Comparison of ENCODE assay signal across 8 mouse cellular contexts in the genomic region with DNA sequence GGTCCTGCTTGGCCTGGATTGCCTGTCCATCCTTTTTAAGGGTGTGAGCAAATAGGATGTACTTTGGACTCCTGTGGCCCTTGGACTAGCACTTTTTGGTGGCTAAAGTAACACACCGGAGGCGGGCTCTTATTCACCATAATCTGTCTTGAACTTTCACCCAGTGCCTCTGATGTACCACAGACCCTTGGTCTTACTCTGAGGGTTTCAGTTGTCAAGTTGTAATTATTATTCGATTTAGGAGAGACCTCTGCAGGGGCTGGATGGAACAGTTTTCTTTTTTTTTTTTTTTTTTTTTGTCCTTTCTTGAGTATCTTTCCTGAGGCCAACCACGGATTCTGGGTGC. TPM values are rescaled to one million over a fixed set of nuclear protein-coding genes. Genes with fewer than 3 reads are reported as not detected.
A peak's percentile ranks its signal among the peaks of the same experiment; 100 is the strongest.
DNase-seq lines count a peak whose midpoint lies in the region; ATAC-seq and TF ChIP-seq lines count a peak whose summit lies in the region.

No protein-coding gene starts in this region.

- no peaks in the 10 kb centered on the region for H3K36me3 ChIP-seq in spleen, adult 2 months (ENCODE audit: control insufficient read depth, insufficient read depth, low read length)
- peaks cover 3% of the 10 kb centered on the region; the same call in 1 of the 2 replicates for H3K36me3 ChIP-seq in forebrain, embryonic 13.5 days (ENCODE audit: poor library complexity, severe bottlenecking)
- peaks cover 27% of the 10 kb centered on the region for H3K36me3 ChIP-seq in limb, embryonic 10.5 days
- no peaks in the 10 kb centered on the region for H3K36me3 ChIP-seq in neural tube, embryonic 14.5 days (ENCODE audit: control insufficient read depth, insufficient read depth, low read length)

- no peak for ATAC-seq in forebrain, embryonic 13.5 days
- no peak for ATAC-seq in neural tube, embryonic 14.5 days (ENCODE audit: low read depth)
- no peak; the same call in 1 of the 2 replicates for ATAC-seq in erythroid progenitor cell, adult 5-6 weeks (replicated peaks; ENCODE audit: low FRiP score, poor library complexity, severe bottlenecking)

- no peak for DNase-seq in spleen, adult 2 months (ENCODE audit: low read depth in 1 of 2, low spot score in 2 of 2)
- DNase-seq in spleen, postnatal 10 days (ENCODE audit: low spot score in 2 of 2): no peak
- no peak for DNase-seq in limb, embryonic 10.5 days (ENCODE audit: low spot score)
- no peak for DNase-seq in layer of hippocampus, postnatal 14 days (ENCODE audit: low spot score in 2 of 2)
- no peak for DNase-seq in retina, postnatal 1 day

- no peak for TF ChIP-seq POLR2A in spleen, adult 2 months (IDR thresholded peaks at IDR 0.05; ENCODE audit: low read depth, low read length)

- peak overlapping the region; percentile 65 for H3K4me2 ChIP-seq in forebrain, embryonic 13.5 days
- peak overlapping the region; percentile 74 for H3K4me2 ChIP-seq in neural tube, embryonic 14.5 days (ENCODE audit: low read depth, low read length)

- peak overlapping the region; percentile 81 for H3K9ac ChIP-seq in forebrain, embryonic 13.5 days
- peak overlapping the region; percentile 66 for H3K9ac ChIP-seq in neural tube, embryonic 14.5 days (replicated peaks; ENCODE audit: low read depth, low read length)

- no peak overlapping the region for H3K27ac ChIP-seq in spleen, adult 2 months (ENCODE audit: insufficient read depth, low read length)
- peak overlapping the region; percentile 57; the same call in 1 of the 2 replicates for H3K27ac ChIP-seq in forebrain, embryonic 13.5 days
- H3K27ac ChIP-seq in limb, embryonic 10.5 days: peak overlapping the region; percentile 96
- peak overlapping the region; percentile 78; the same call in 1 of the 2 replicates for H3K27ac ChIP-seq in neural tube, embryonic 14.5 days (ENCODE audit: low read depth, low read length)

- 6% methylated on average over 4 of the region's 4 CpGs for WGBS in spleen, adult 2 months
- WGBS in forebrain, embryonic 13.5 days: 27% methylated on average over 4 of the region's 4 CpGs
- WGBS in limb, embryonic 10.5 days: 40% methylated on average over 4 of the region's 4 CpGs
- 45% methylated on average over 4 of the region's 4 CpGs for WGBS in neural tube, embryonic 14.5 days

- no peaks in the 10 kb centered on the region for H3K9me3 ChIP-seq in forebrain, embryonic 13.5 days (replicated peaks)
- no peaks in the 10 kb centered on the region for H3K9me3 ChIP-seq in limb, embryonic 10.5 days (replicated peaks)
- H3K9me3 ChIP-seq in neural tube, embryonic 14.5 days (ENCODE audit: control insufficient read depth, low read length): no peaks in the 10 kb centered on the region

- H3K27me3 ChIP-seq in spleen, adult 2 months (ENCODE audit: control insufficient read depth, insufficient read depth, low read length): no peaks in the 10 kb centered on the region
- H3K27me3 ChIP-seq in forebrain, embryonic 13.5 days: no peaks in the 10 kb centered on the region
- no peaks in the 10 kb centered on the region for H3K27me3 ChIP-seq in limb, embryonic 10.5 days (ENCODE audit: low read depth, poor library complexity, severe bottlenecking)
- no peaks in the 10 kb centered on the region for H3K27me3 ChIP-seq in neural tube, embryonic 14.5 days (ENCODE audit: control insufficient read depth, insufficient read depth, low read length)

- no peak for TF ChIP-seq CTCF in spleen, adult 2 months (IDR thresholded peaks at IDR 0.05; ENCODE audit: extremely low read depth, insufficient read depth, insufficient read length, insufficient replicate concordance)

- no peaks in the 10 kb centered on the region for H3K4me1 ChIP-seq in spleen, adult 2 months (ENCODE audit: control insufficient read depth, insufficient read depth, insufficient read length)
- H3K4me1 ChIP-seq in forebrain, embryonic 13.5 days: peaks cover 10% of the 10 kb centered on the region
- peaks cover 13% of the 10 kb centered on the region for H3K4me1 ChIP-seq in limb, embryonic 10.5 days
- peaks cover 9% of the 10 kb centered on the region for H3K4me1 ChIP-seq in neural tube, embryonic 14.5 days (ENCODE audit: control insufficient read depth, insufficient read depth, low read length)

- H3K4me3 ChIP-seq in spleen, adult 2 months (ENCODE audit: extremely low read depth, insufficient read depth, insufficient read length): peak overlapping the region; percentile 85
- peak overlapping the region; percentile 68 for H3K4me3 ChIP-seq in forebrain, embryonic 13.5 days
- peak overlapping the region; percentile 76 for H3K4me3 ChIP-seq in limb, embryonic 10.5 days
- peak overlapping the region; percentile 64 for H3K4me3 ChIP-seq in neural tube, embryonic 14.5 days (ENCODE audit: low read depth, low read length)

RNA-seq across cellular contexts. Expression of a gene that starts 20.2 kb away (rescaled TPM):
- polyA plus RNA-seq in spleen, adult 2 months (2012; rRNA removed): 13.5 and 14.9 TPM in 2 replicates
- polyA plus RNA-seq in forebrain, embryonic 13.5 days (2015; fragmentation: Nextera tagmentation; extraction: Ambion mirVana): 38.9 and 41.2 TPM in 2 replicates
- polyA plus RNA-seq in limb, embryonic 10.5 days (2016; fragmentation: Nextera tagmentation; extraction: Ambion mirVana): 43.6 and 44.1 TPM in 2 replicates
- 47.4 and 52.8 TPM in 2 replicates for polyA plus RNA-seq in neural tube, embryonic 14.5 days (2014; fragmentation: Nextera tagmentation; extraction: Ambion mirVana)
- 8.8 and 15.1 TPM in 2 replicates for total RNA-seq in erythroid progenitor cell, adult 5-6 weeks (2015; ENCODE audit: low replicate concordance)
- total RNA-seq in erythroid progenitor cell, adult 5-6 weeks (2017; ENCODE audit: low replicate concordance): 3.5 and 8.9 TPM in 2 replicates
- 10 to 100 TPM; 72.0 to 78.2 TPM for total RNA-seq in layer of hippocampus, postnatal 14 days (2021)

RNA-seq across cellular contexts. Expression of a gene that starts 32.3 kb away (rescaled TPM):
- polyA plus RNA-seq in spleen, adult 2 months (2012; rRNA removed): 2.7 and 3.9 TPM in 2 replicates
- polyA plus RNA-seq in forebrain, embryonic 13.5 days (2015; fragmentation: Nextera tagmentation; extraction: Ambion mirVana): 1,305 and 1,381 TPM in 2 replicates
- polyA plus RNA-seq in limb, embryonic 10.5 days (2016; fragmentation: Nextera tagmentation; extraction: Ambion mirVana): 6.9 and 7.9 TPM in 2 replicates
- 1,600 and 1,632 TPM in 2 replicates for polyA plus RNA-seq in neural tube, embryonic 14.5 days (2014; fragmentation: Nextera tagmentation; extraction: Ambion mirVana)
- total RNA-seq in erythroid progenitor cell, adult 5-6 weeks (2015; ENCODE audit: low replicate concordance): not detected in 2 replicates
- total RNA-seq in erythroid progenitor cell, adult 5-6 weeks (2017; ENCODE audit: low replicate concordance): not detected in 2 replicates
- 100 to 1,000 TPM; 559 to 591 TPM for total RNA-seq in layer of hippocampus, postnatal 14 days (2021)

RNA-seq across cellular contexts. Expression of a gene that starts 34.2 kb away (rescaled TPM):
- polyA plus RNA-seq in spleen, adult 2 months (2012; rRNA removed): 14.4 and 17.3 TPM in 2 replicates
- polyA plus RNA-seq in forebrain, embryonic 13.5 days (2015; fragmentation: Nextera tagmentation; extraction: Ambion mirVana): 55.9 and 60.4 TPM in 2 replicates
- polyA plus RNA-seq in limb, embryonic 10.5 days (2016; fragmentation: Nextera tagmentation; extraction: Ambion mirVana): 57.2 and 65.0 TPM in 2 replicates
- polyA plus RNA-seq in neural tube, embryonic 14.5 days (2014; fragmentation: Nextera tagmentation; extraction: Ambion mirVana): 35.2 and 40.6 TPM in 2 replicates
- total RNA-seq in erythroid progenitor cell, adult 5-6 weeks (2015; ENCODE audit: low replicate concordance): 8.6 and 13.4 TPM in 2 replicates
- total RNA-seq in erythroid progenitor cell, adult 5-6 weeks (2017; ENCODE audit: low replicate concordance): 6.5 and 9.6 TPM in 2 replicates
- 10 to 100 TPM; 31.2 to 32.5 TPM for total RNA-seq in layer of hippocampus, postnatal 14 days (2021)

RNA-seq across cellular contexts. Expression of a gene that starts 36.6 kb away (rescaled TPM):
- polyA plus RNA-seq in spleen, adult 2 months (2012; rRNA removed): not detected in 2 replicates
- polyA plus RNA-seq in forebrain, embryonic 13.5 days (2015; fragmentation: Nextera tagmentation; extraction: Ambion mirVana): 0.15 and 0.27 TPM in 2 replicates
- polyA plus RNA-seq in limb, embryonic 10.5 days (2016; fragmentation: Nextera tagmentation; extraction: Ambion mirVana): not detected in 2 replicates
- 0.22 and 0.33 TPM in 2 replicates for polyA plus RNA-seq in neural tube, embryonic 14.5 days (2014; fragmentation: Nextera tagmentation; extraction: Ambion mirVana)
- total RNA-seq in erythroid progenitor cell, adult 5-6 weeks (2015; ENCODE audit: low replicate concordance): not detected in 2 replicates
- not detected in 2 replicates for total RNA-seq in erythroid progenitor cell, adult 5-6 weeks (2017; ENCODE audit: low replicate concordance)
- under 1 TPM in 1 of 2 experiments, not detected in 1; 0.10 TPM for total RNA-seq in layer of hippocampus, postnatal 14 days (2021)

Comparison
In these comparisons a context has a peak if more than half of its experiments do, and no peak if none do; other contexts are left out.
1. RNA of a gene that starts 32.3 kb away (polyA plus RNA-seq): 1,600 to 1,632 TPM in neural tube, embryonic 14.5 days and 1,305 to 1,381 TPM in forebrain, embryonic 13.5 days; 6.9 to 7.9 TPM in limb, embryonic 10.5 days and 2.7 to 3.9 TPM in spleen, adult 2 months; every median in the first group is over 100 times any median in the second.
2. Peak in every context shown above with its lines, with median percentiles within 50 percentile points of each other: H3K4me3 ChIP-seq.